Mouse (Mus musculus): ENCODE results near the gene Nme8. TPM values are rescaled to one million over a fixed set of nuclear protein-coding genes. Genes with fewer than 3 reads are reported as not detected.

The Nme8 gene
- polyA plus RNA-seq, 1 experiment from 2014 or later: not detected

GRCm38 (mm10) chr13:19626473-19626872 lies 71.1 kb downstream of the Nme8 start:
- no peak overlapping the region for H3K4me3 ChIP-seq (ENCODE audit: low read depth, low read length)
- H3K4me2 ChIP-seq (ENCODE audit: low read length): no peak overlapping the region
- H3K4me1 ChIP-seq (replicated peaks; ENCODE audit: control insufficient read depth, insufficient read depth, low read length): no peaks in the 10 kb centered on the region
- H3K9me3 ChIP-seq (ENCODE audit: control insufficient read depth, low read length): no peaks in the 10 kb centered on the region
- H3K27ac ChIP-seq (ENCODE audit: low read depth): no peak overlapping the region
- ATAC-seq (replicated peaks; ENCODE audit: low FRiP score, low TSS enrichment, low read depth) (no peak), DNase-seq (ENCODE audit: low spot score) (no peak)
- peaks cover 16% of the 10 kb centered on the region for H3K27me3 ChIP-seq (replicated peaks; ENCODE audit: control insufficient read depth, insufficient read depth, low read length)
- 78% methylated on average over 1 of the region's 1 CpGs for whole genome bisulfite sequencing
- no peaks in the 10 kb centered on the region for H3K36me3 ChIP-seq (ENCODE audit: control insufficient read depth, insufficient read depth, low read length)
- H3K9ac ChIP-seq (ENCODE audit: low read length): no peak overlapping the region

GRCm38 (mm10) chr13:19624632-19625320 lies 72.8 kb downstream of the Nme8 start:
- no peaks in the 10 kb centered on the region for H3K4me1 ChIP-seq (replicated peaks; ENCODE audit: control insufficient read depth, insufficient read depth, low read length)
- WGBS: 81% methylated on average over 11 of the region's 11 CpGs
- H3K9me3 ChIP-seq (ENCODE audit: control insufficient read depth, low read length): no peaks in the 10 kb centered on the region
- no peak overlapping the region for H3K27ac ChIP-seq (ENCODE audit: low read depth)
- peaks cover 23% of the 10 kb centered on the region for H3K27me3 ChIP-seq (replicated peaks; ENCODE audit: control insufficient read depth, insufficient read depth, low read length)
- H3K4me3 ChIP-seq (ENCODE audit: low read depth, low read length): no peak overlapping the region
- no peak for ATAC-seq (replicated peaks; ENCODE audit: low FRiP score, low TSS enrichment, low read depth)
- DNase-seq (ENCODE audit: low spot score): no peak
- H3K36me3 ChIP-seq (ENCODE audit: control insufficient read depth, insufficient read depth, low read length): no peaks in the 10 kb centered on the region
- H3K9ac ChIP-seq (ENCODE audit: low read length): no peak overlapping the region
- H3K4me2 ChIP-seq (ENCODE audit: low read length): no peak overlapping the region

- Histone ChIP-seq H3K27me3 (replicated peaks; ENCODE audit: control insufficient read depth, insufficient read depth, low read length) (peaks cover 23% of the 10 kb centered on the region), H3K9ac (ENCODE audit: low read length) (peak overlapping the region; percentile 42), H3K9me3 (ENCODE audit: control insufficient read depth, low read length) (no peaks in the 10 kb centered on the region), H3K4me1 (replicated peaks; ENCODE audit: control insufficient read depth, insufficient read depth, low read length) (no peaks in the 10 kb centered on the region), H3K36me3 (ENCODE audit: control insufficient read depth, insufficient read depth, low read length) (no peaks in the 10 kb centered on the region), H3K4me3 (ENCODE audit: low read depth, low read length) (peak overlapping the region; percentile 49), H3K4me2 (ENCODE audit: low read length) (peak overlapping the region; percentile 86), H3K27ac (ENCODE audit: low read depth) (no peak overlapping the region)
- WGBS: 20% methylated on average over 30 of the region's 30 CpGs
- ATAC-seq (replicated peaks; ENCODE audit: low FRiP score, low TSS enrichment, low read depth) (peak; percentile 13; the same call in 1 of the 2 replicates), DNase-seq (ENCODE audit: low spot score) (peak; percentile 64)
Measured at GRCm38 (mm10) chr13:19623228-19623905, 74.2 kb downstream of the Nme8 start.

- 4% methylated on average over 25 of the region's 25 CpGs for WGBS
- Histone ChIP-seq H3K9ac (ENCODE audit: low read length) (peak within 1 kb of the TSS; percentile 42), H3K4me3 (ENCODE audit: low read depth, low read length) (peak within 1 kb of the TSS; percentile 49), H3K27me3 (replicated peaks; ENCODE audit: control insufficient read depth, insufficient read depth, low read length) (peaks cover 23% of the 10 kb centered on the region), H3K36me3 (ENCODE audit: control insufficient read depth, insufficient read depth, low read length) (no peaks in the 10 kb centered on the region), H3K27ac (ENCODE audit: low read depth) (no peak within 1 kb of the TSS), H3K4me1 (replicated peaks; ENCODE audit: control insufficient read depth, insufficient read depth, low read length) (no peaks in the 10 kb centered on the region), H3K4me2 (ENCODE audit: low read length) (peak within 1 kb of the TSS; percentile 86), H3K9me3 (ENCODE audit: control insufficient read depth, low read length) (no peaks in the 10 kb centered on the region)
- DNase-seq (ENCODE audit: low spot score): peak; percentile 66
- peak; percentile 70 for ATAC-seq (replicated peaks; ENCODE audit: low FRiP score, low TSS enrichment, low read depth)
Measured at GRCm38 (mm10) chr13:19622573-19623227, 74.9 kb downstream of the Nme8 start, which contains the start of gene Sfrp4. TSS of gene Sfrp4 (plus strand) at chr13:19623104.

- peak within 1 kb of the TSS; percentile 95 for H3K4me2 ChIP-seq (ENCODE audit: low read length)
- H3K4me3 ChIP-seq (ENCODE audit: low read depth, low read length): peak within 1 kb of the TSS; percentile 55
- WGBS: under 1% methylated on average over 46 of the region's 46 CpGs
- H3K36me3 ChIP-seq (ENCODE audit: control insufficient read depth, insufficient read depth, low read length): no peaks in the 10 kb centered on the region
- H3K9me3 ChIP-seq (ENCODE audit: control insufficient read depth, low read length): no peaks in the 10 kb centered on the region
- H3K27ac ChIP-seq (ENCODE audit: low read depth): no peak within 1 kb of the TSS
- ATAC-seq (replicated peaks; ENCODE audit: low FRiP score, low TSS enrichment, low read depth): peak; percentile 79
- H3K4me1 ChIP-seq (replicated peaks; ENCODE audit: control insufficient read depth, insufficient read depth, low read length): no peaks in the 10 kb centered on the region
- peak within 1 kb of the TSS; percentile 77 for H3K9ac ChIP-seq (ENCODE audit: low read length)
- peaks cover 17% of the 10 kb centered on the region for H3K27me3 ChIP-seq (replicated peaks; ENCODE audit: control insufficient read depth, insufficient read depth, low read length)
- DNase-seq (ENCODE audit: low spot score): peak; percentile 87
Measured at GRCm38 (mm10) chr13:19619216-19619927, 78.2 kb downstream of the Nme8 start, which contains the start of gene Epdr1. TSS of gene Epdr1 (minus strand) at chr13:19619927.

GRCm38 (mm10) chr13:19618841-19619215 lies 78.8 kb downstream of the Nme8 start:
- H3K27me3 ChIP-seq (replicated peaks; ENCODE audit: control insufficient read depth, insufficient read depth, low read length): peaks cover 12% of the 10 kb centered on the region
- H3K4me2 ChIP-seq (ENCODE audit: low read length): peak overlapping the region; percentile 95
- H3K4me3 ChIP-seq (ENCODE audit: low read depth, low read length): peak overlapping the region; percentile 55
- 8% methylated on average over 5 of the region's 5 CpGs for WGBS
- no peak overlapping the region for H3K27ac ChIP-seq (ENCODE audit: low read depth)
- H3K9ac ChIP-seq (ENCODE audit: low read length): peak overlapping the region; percentile 77
- DNase-seq (ENCODE audit: low spot score) (no peak), ATAC-seq (replicated peaks; ENCODE audit: low FRiP score, low TSS enrichment, low read depth) (peak; percentile 33; the same call in 1 of the 2 replicates)
- no peaks in the 10 kb centered on the region for H3K9me3 ChIP-seq (ENCODE audit: control insufficient read depth, low read length)
- no peaks in the 10 kb centered on the region for H3K4me1 ChIP-seq (replicated peaks; ENCODE audit: control insufficient read depth, insufficient read depth, low read length)
- no peaks in the 10 kb centered on the region for H3K36me3 ChIP-seq (ENCODE audit: control insufficient read depth, insufficient read depth, low read length)

GRCm38 (mm10) chr13:19618081-19618480 lies 79.5 kb downstream of the Nme8 start:
- H3K27me3 ChIP-seq (replicated peaks; ENCODE audit: control insufficient read depth, insufficient read depth, low read length): peaks cover 6% of the 10 kb centered on the region; the same call in 1 of the 2 replicates
- H3K36me3 ChIP-seq (ENCODE audit: control insufficient read depth, insufficient read depth, low read length): no peaks in the 10 kb centered on the region
- WGBS: 92% methylated on average over 4 of the region's 4 CpGs
- H3K27ac ChIP-seq (ENCODE audit: low read depth): no peak overlapping the region
- DNase-seq (ENCODE audit: low spot score): no peak
- H3K4me1 ChIP-seq (replicated peaks; ENCODE audit: control insufficient read depth, insufficient read depth, low read length): no peaks in the 10 kb centered on the region
- no peak for ATAC-seq (replicated peaks; ENCODE audit: low FRiP score, low TSS enrichment, low read depth)
- no peak overlapping the region for H3K9ac ChIP-seq (ENCODE audit: low read length)
- no peak overlapping the region for H3K4me3 ChIP-seq (ENCODE audit: low read depth, low read length)
- H3K4me2 ChIP-seq (ENCODE audit: low read length): no peak overlapping the region
- no peaks in the 10 kb centered on the region for H3K9me3 ChIP-seq (ENCODE audit: control insufficient read depth, low read length)

- no peak overlapping the region for H3K4me2 ChIP-seq (ENCODE audit: low read length)
- WGBS: 78% methylated on average over 1 of the region's 1 CpGs
- H3K27ac ChIP-seq (ENCODE audit: low read depth): no peak overlapping the region
- H3K27me3 ChIP-seq (replicated peaks; ENCODE audit: control insufficient read depth, insufficient read depth, low read length): no peaks in the 10 kb centered on the region
- no peaks in the 10 kb centered on the region for H3K4me1 ChIP-seq (replicated peaks; ENCODE audit: control insufficient read depth, insufficient read depth, low read length)
- H3K36me3 ChIP-seq (ENCODE audit: control insufficient read depth, insufficient read depth, low read length): no peaks in the 10 kb centered on the region
- H3K9me3 ChIP-seq (ENCODE audit: control insufficient read depth, low read length): no peaks in the 10 kb centered on the region
- ATAC-seq (replicated peaks; ENCODE audit: low FRiP score, low TSS enrichment, low read depth) (no peak), DNase-seq (ENCODE audit: low spot score) (no peak)
- H3K9ac ChIP-seq (ENCODE audit: low read length): no peak overlapping the region
- no peak overlapping the region for H3K4me3 ChIP-seq (ENCODE audit: low read depth, low read length)
Measured at GRCm38 (mm10) chr13:19614311-19614710, 83.3 kb downstream of the Nme8 start.
